Mouse (Mus musculus): ENCODE results near the gene Ripk3. TPM values are rescaled to one million over a fixed set of nuclear protein-coding genes. Genes with fewer than 3 reads are reported as not detected.
"Not testable (repeated sequence)": the region's sequence is repeated elsewhere in the genome, so short reads cannot be mapped to it uniquely, and the experiment has no call there.

Gene Ripk3
- polyA plus RNA-seq, 1 experiment from 2014 or later, result 8.0 TPM

DNA sequence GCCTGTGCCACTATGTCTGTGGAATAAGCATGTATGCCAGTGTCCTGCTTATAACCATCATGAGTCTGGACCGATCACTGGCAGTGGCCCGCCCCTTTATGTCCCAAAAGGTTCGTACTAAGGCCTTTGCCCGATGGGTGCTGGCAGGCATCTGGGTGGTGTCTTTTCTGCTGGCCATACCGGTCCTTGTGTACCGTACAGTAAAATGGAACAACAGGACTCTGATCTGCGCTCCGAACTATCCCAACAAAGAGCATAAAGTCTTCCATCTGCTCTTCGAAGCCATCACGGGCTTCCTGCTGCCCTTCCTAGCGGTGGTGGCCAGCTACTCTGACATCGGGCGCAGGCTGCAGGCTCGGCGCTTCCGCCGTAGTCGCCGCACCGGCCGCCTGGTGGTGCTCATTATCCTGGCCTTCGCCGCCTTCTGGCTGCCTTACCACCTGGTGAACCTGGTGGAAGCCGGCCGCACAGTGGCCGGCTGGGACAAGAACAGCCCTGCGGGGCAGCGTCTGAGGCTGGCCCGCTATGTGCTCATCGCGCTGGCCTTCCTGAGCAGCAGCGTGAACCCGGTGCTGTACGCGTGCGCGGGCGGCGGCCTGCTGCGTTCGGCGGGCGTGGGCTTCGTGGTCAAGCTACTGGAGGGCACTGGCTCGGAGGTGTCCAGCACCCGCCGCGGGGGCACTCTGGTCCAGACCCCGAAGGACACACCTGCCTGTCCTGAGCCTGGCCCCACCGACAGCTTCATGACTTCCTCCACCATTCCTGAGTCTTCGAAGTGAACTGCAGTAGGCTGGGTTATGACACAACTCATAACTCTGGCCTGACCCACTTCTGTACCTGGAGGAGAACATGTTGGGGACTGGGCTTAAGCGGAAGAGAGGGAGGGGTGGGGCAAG, 20.9 kb downstream of the Ripk3 start:
- peaks cover 84% of the 10 kb centered on the region for H3K27me3 ChIP-seq (ENCODE audit: poor library complexity, severe bottlenecking)
- WGBS, result 14% methylated on average over 52 of the region's 52 CpGs
- peaks cover 14% of the 10 kb centered on the region for H3K4me1 ChIP-seq
- H3K36me3 ChIP-seq (replicated peaks), result no peaks in the 10 kb centered on the region
- H3K27ac ChIP-seq, result peak overlapping the region; percentile 73
- H3K4me3 ChIP-seq, result peak overlapping the region; percentile 54
- peak; percentile 65 for DNase-seq (ENCODE audit: extremely low spot score, low spot score)
- H3K9me3 ChIP-seq, result no peaks in the 10 kb centered on the region

- Histone ChIP-seq H3K4me3 (no peak within 1 kb of the TSS), H3K9me3 (no peaks in the 10 kb centered on the region), H3K27ac (no peak within 1 kb of the TSS), H3K4me1 (peaks cover 29% of the 10 kb centered on the region), H3K27me3 (ENCODE audit: poor library complexity, severe bottlenecking) (peaks cover 98% of the 10 kb centered on the region), H3K36me3 (replicated peaks) (no peaks in the 10 kb centered on the region)
- WGBS, result 69% methylated on average over 4 of the region's 4 CpGs
- no peak for DNase-seq (ENCODE audit: extremely low spot score, low spot score)
Observed at GRCm38 (mm10) chr14:55765696-55766095, 23.0 kb downstream of the Ripk3 start, which contains the start of gene Ltb4r1. Gene Ltb4r1 (plus strand): TSS chr14:55765962.

- H3K4me3 ChIP-seq, result no peak overlapping the region; the same call in 1 of the 2 replicates
- no peaks in the 10 kb centered on the region for H3K9me3 ChIP-seq
- no peaks in the 10 kb centered on the region for H3K36me3 ChIP-seq (replicated peaks)
- DNase-seq (ENCODE audit: extremely low spot score, low spot score), result no peak
- no peak overlapping the region for H3K27ac ChIP-seq
- H3K4me1 ChIP-seq, result peaks cover 37% of the 10 kb centered on the region
- peaks cover 80% of the 10 kb centered on the region for H3K27me3 ChIP-seq (ENCODE audit: poor library complexity, severe bottlenecking)
- WGBS, result 65% methylated on average over 7 of the region's 7 CpGs
Observed at GRCm38 (mm10) chr14:55763166-55763565, 25.5 kb downstream of the Ripk3 start.

- H3K4me3 ChIP-seq, result peak overlapping the region; percentile 67
- under 1% methylated on average over 77 of the region's 77 CpGs for WGBS
- peaks cover 31% of the 10 kb centered on the region for H3K4me1 ChIP-seq
- peak; percentile 62 for DNase-seq (ENCODE audit: extremely low spot score, low spot score)
- peak overlapping the region; percentile 84 for H3K27ac ChIP-seq
- H3K9me3 ChIP-seq, result no peaks in the 10 kb centered on the region
- H3K27me3 ChIP-seq (ENCODE audit: poor library complexity, severe bottlenecking), result peaks cover 70% of the 10 kb centered on the region
- no peaks in the 10 kb centered on the region for H3K36me3 ChIP-seq (replicated peaks)
Observed at GRCm38 (mm10) chr14:55762001-55762821, 26.5 kb downstream of the Ripk3 start.

DNA sequence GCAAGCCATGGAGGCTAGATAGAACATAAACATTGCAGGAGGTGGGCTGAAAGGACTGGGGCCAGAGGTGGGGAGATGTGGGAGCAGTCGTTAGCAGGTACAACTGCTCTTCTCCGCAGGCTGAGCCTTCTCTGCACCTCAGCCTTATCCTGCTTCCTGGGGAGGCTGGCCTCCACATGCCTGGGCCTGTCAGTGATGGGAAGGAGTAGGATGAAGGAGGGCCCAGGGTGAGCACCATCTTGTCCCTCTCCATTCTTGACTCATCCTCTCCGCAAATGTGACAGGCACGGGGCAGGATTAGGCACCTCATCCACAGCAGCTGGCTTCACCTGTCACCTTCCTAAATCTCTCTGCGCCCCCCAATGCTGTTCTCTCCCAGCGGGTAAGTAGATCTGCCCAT, 27.5 kb downstream of the Ripk3 start, which contains the start of gene Ltb4r2:
Gene Ltb4r2, plus strand, starts transcription at position 266 of the 400 bp plus-strand sequence.
- Histone ChIP-seq H3K9me3 (no peaks in the 10 kb centered on the region), H3K27ac (peak within 1 kb of the TSS; percentile 84), H3K27me3 (ENCODE audit: poor library complexity, severe bottlenecking) (peaks cover 60% of the 10 kb centered on the region), H3K4me1 (peaks cover 30% of the 10 kb centered on the region), H3K36me3 (replicated peaks) (peaks cover 7% of the 10 kb centered on the region), H3K4me3 (peak within 1 kb of the TSS; percentile 67)
- no peak for DNase-seq (ENCODE audit: extremely low spot score, low spot score)
- 68% methylated on average over 6 of the region's 6 CpGs for WGBS

DNA sequence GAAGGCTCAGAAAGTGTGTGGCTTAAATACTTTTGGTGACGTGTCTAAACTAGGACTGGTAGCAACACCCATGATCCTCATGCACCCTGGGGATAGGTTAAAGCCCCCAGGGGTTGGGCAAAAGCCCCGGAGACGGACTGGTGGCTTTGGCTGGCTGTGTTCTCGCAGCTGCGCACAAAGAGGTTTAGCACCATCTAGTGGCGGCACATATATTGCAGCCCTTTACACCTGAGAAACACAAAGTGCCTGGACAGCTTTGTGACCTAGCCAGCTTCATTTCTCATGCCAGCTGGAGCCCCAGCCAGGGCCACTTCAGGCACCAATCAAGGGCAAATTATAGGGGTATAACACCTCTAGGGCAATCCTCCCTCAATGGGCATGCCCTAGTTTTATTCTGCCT, 28.5 kb downstream of the Ripk3 start:
- H3K36me3 ChIP-seq (replicated peaks), result peaks cover 17% of the 10 kb centered on the region
- not testable (repeated sequence) for H3K27ac ChIP-seq, H3K9me3 ChIP-seq
- peak; percentile 83 for DNase-seq (ENCODE audit: extremely low spot score, low spot score)
- peak overlapping the region; percentile 31 for H3K4me3 ChIP-seq
- WGBS, result 3% methylated on average over 6 of the region's 6 CpGs
- peaks cover 50% of the 10 kb centered on the region for H3K27me3 ChIP-seq (ENCODE audit: poor library complexity, severe bottlenecking)
- peaks cover 30% of the 10 kb centered on the region for H3K4me1 ChIP-seq

DNA sequence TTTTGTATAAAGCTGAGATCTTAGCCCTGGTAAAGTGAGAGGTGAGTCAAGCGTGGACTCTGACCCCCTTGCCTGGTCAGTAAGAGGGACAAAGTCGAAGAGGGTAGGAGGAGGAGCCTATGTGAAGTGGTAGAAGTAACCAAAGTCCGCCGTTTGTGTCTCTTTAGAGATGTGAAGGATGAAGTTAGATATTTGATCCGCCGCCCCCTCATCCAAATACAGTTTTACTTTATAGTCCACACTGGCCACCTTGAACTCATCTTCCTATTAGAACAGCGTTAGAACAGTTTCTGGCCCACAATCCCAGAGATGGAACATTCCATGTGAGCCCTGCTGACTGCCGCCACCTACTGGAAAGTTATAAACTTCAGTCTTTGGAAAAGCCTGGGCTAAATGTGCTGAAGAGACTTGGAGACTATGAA, 30.3 kb downstream of the Ripk3 start, which contains the start of gene Cideb:
Gene Cideb, minus strand, starts transcription at position 96 of the 422 bp plus-strand sequence.
- peak; percentile 55 for DNase-seq (ENCODE audit: extremely low spot score, low spot score)
- Histone ChIP-seq H3K4me1 (peaks cover 30% of the 10 kb centered on the region), H3K36me3 (replicated peaks) (peaks cover 34% of the 10 kb centered on the region), H3K9me3 (no peaks in the 10 kb centered on the region), H3K27ac (no peak within 1 kb of the TSS), H3K4me3 (no peak within 1 kb of the TSS), H3K27me3 (ENCODE audit: poor library complexity, severe bottlenecking) (peaks cover 32% of the 10 kb centered on the region)
- WGBS, result 23% methylated on average over 8 of the region's 8 CpGs

DNA sequence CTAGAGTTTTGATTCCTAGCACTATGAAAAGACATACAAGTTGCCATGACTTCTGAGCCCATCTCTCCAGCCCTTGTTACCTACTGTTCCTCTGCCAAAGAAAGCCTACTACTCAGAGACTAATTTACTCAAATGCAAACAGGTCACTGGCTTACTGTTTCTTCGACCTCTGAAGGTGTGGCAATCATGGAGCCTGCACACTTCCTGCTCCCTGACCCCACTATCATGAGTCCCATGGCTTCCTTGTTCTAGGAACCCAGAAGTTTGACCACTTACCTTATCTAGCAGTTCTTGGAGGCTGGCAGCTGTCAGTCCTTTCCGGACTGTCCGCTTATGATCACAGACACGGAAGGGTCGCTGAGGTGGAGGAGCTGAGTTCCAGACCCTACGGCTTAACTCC, 31.1 kb downstream of the Ripk3 start:
- Histone ChIP-seq H3K4me1 (peaks cover 26% of the 10 kb centered on the region), H3K4me3 (no peak overlapping the region), H3K27ac (no peak overlapping the region), H3K27me3 (ENCODE audit: poor library complexity, severe bottlenecking) (peaks cover 24% of the 10 kb centered on the region), H3K36me3 (replicated peaks) (peaks cover 43% of the 10 kb centered on the region), H3K9me3 (no peaks in the 10 kb centered on the region)
- DNase-seq (ENCODE audit: extremely low spot score, low spot score), result no peak
- 88% methylated on average over 6 of the region's 6 CpGs for WGBS

- peaks cover 57% of the 10 kb centered on the region for H3K36me3 ChIP-seq (replicated peaks)
Observed at GRCm38 (mm10) chr14:55747051-55747847, 41.4 kb downstream of the Ripk3 start.

GRCm38 (mm10) chr14:55745861-55746237, 42.8 kb downstream of the Ripk3 start:
- DNase-seq (ENCODE audit: extremely low spot score, low spot score), result no peak
- WGBS, result under 1% methylated on average over 31 of the region's 31 CpGs
- peak overlapping the region; percentile 86 for H3K27ac ChIP-seq
- peaks cover 41% of the 10 kb centered on the region for H3K4me1 ChIP-seq
- no peaks in the 10 kb centered on the region for H3K9me3 ChIP-seq
- no peaks in the 10 kb centered on the region for H3K27me3 ChIP-seq (ENCODE audit: poor library complexity, severe bottlenecking)
- H3K4me3 ChIP-seq, result peak overlapping the region; percentile 84
- H3K36me3 ChIP-seq (replicated peaks), result peaks cover 53% of the 10 kb centered on the region

More at GRCm38 (mm10) chr14:55747051-55747847, 41.4 kb downstream of the Ripk3 start:
- no peaks in the 10 kb centered on the region for H3K27me3 ChIP-seq (ENCODE audit: poor library complexity, severe bottlenecking)
- no peak overlapping the region for H3K27ac ChIP-seq
- WGBS, result 92% methylated on average over 10 of the region's 10 CpGs
- no peak for DNase-seq (ENCODE audit: extremely low spot score, low spot score)
- H3K4me3 ChIP-seq, result peak overlapping the region; percentile 84
- H3K9me3 ChIP-seq, result no peaks in the 10 kb centered on the region
- H3K4me1 ChIP-seq, result peaks cover 41% of the 10 kb centered on the region

DNA sequence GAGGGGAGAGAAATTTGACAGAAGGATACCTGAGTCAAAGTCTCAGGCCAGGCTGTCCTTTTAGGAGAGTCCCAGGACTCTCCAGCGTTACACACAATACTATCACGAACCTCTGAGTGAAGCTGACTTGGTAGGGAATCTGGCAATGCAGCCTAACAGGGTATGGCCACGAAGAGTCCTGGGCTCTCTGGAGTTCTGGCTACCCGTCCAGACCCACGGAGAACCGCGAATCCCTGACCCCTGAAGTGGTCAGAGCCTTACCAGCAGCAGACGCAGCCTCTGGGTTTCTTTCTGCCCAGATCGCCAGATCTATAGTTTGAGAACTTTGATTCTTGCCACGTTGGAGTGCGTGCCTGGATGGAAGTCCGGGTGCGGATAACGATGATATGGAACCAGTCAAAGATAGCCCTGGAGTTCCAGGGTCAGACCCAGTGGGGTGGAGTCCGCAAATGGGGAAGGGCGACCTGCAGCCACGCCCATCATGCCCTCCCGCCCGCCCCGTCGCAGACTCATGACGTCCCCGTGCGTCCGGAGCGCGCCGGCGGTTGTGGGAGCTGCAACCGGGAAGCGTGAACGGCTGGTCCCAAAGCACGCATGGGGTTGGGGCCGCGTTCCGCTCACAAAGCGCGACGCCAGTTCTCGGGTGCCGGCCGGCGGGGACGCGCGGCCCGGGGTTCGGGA, 43.3 kb downstream of the Ripk3 start, which contains the start of the genes Dhrs1 and Nop9:
Gene Dhrs1, minus strand, starts transcription at position 511 of the 681 bp plus-strand sequence.
Gene Nop9, plus strand, starts transcription at position 514 of the 681 bp plus-strand sequence.
- DNase-seq (ENCODE audit: extremely low spot score, low spot score), result peak; percentile 91
- peaks cover 53% of the 10 kb centered on the region for H3K36me3 ChIP-seq (replicated peaks)
- H3K9me3 ChIP-seq, result no peaks in the 10 kb centered on the region
- H3K4me1 ChIP-seq, result peaks cover 41% of the 10 kb centered on the region
- H3K4me3 ChIP-seq, result peak within 1 kb of the TSS; percentile 84
- peak within 1 kb of the TSS; percentile 86 for H3K27ac ChIP-seq
- 2% methylated on average over 48 of the region's 48 CpGs for WGBS
- no peaks in the 10 kb centered on the region for H3K27me3 ChIP-seq (ENCODE audit: poor library complexity, severe bottlenecking)
